Mouse (Mus musculus) C2C12 (cell line): ENCODE results near the gene Col27a1. TPM values are rescaled to one million over a fixed set of nuclear protein-coding genes. Genes with fewer than 3 reads are reported as not detected.

Experiments used
- H3K27me3 ChIP-seq: one replicate; pipeline ENCODE4 v1.6.1; 2011; ENCODE audit not compliant: control insufficient read depth, insufficient read depth, insufficient read length
- H3K36me3 ChIP-seq: one replicate; pipeline ENCODE4 v1.6.1; 2011; ENCODE audit not compliant: control insufficient read depth, insufficient read depth
- H3K4me3 ChIP-seq: one replicate; pipeline ENCODE4 v1.5.1; 2011; ENCODE audit warnings: mild to moderate bottlenecking, control low read depth; ENCODE audit not compliant: poor library complexity, insufficient read depth, severe bottlenecking
- H3K79me2 ChIP-seq: one replicate; pipeline ENCODE4 v1.6.1; 2011; ENCODE audit not compliant: control insufficient read depth, insufficient read depth
- H3K79me3 ChIP-seq: one replicate; pipeline ENCODE4 v1.6.1; 2011; ENCODE audit warnings: low read depth, control low read depth
- H3ac ChIP-seq: one replicate; pipeline ENCODE3; 2011; ENCODE audit warnings: low read depth; ENCODE audit not compliant: control insufficient read depth, insufficient read length
- CEBPB ChIP-seq: IDR thresholded peaks from one replicate; pipeline ENCODE4 v1.6.1; 2011; ENCODE audit warnings: low read depth, mild to moderate bottlenecking, control low read depth, moderate library complexity
- CTCF ChIP-seq: IDR thresholded peaks from one replicate; pipeline ENCODE4 v1.5.1; 2011; ENCODE audit not compliant: control insufficient read depth, insufficient read depth, insufficient read length
- FOSL1 ChIP-seq: IDR thresholded peaks from one replicate; pipeline ENCODE4 v1.8.0; 2011; ENCODE audit warnings: mild to moderate bottlenecking, low read length; ENCODE audit not compliant: poor library complexity, insufficient read depth, severe bottlenecking
- MAX ChIP-seq: IDR thresholded peaks from one replicate; pipeline ENCODE4 v1.6.1; 2011; ENCODE audit warnings: mild to moderate bottlenecking, control low read depth
- MYOD1 ChIP-seq: IDR thresholded peaks from one replicate; pipeline ENCODE4 v1.6.1; 2011; ENCODE audit warnings: low read depth; ENCODE audit not compliant: control insufficient read depth, insufficient read length
- MYOG ChIP-seq: IDR thresholded peaks from one replicate; pipeline ENCODE4 v1.6.1; 2011; ENCODE audit not compliant: control insufficient read depth, insufficient read length; ENCODE audit errors: extremely low read depth
- USF1 ChIP-seq: IDR thresholded peaks from one replicate; pipeline ENCODE4 v1.6.1; 2011; ENCODE audit warnings: low read depth, mild to moderate bottlenecking, control low read depth, moderate library complexity
- long read RNA-seq, 2 experiments: library from polyadenylated mRNA; unstranded; transcript quantifications; one replicate each; pipeline ENCODE4 v2.0.0; 2019 to 2020
- polyA plus RNA-seq: library from polyadenylated mRNA; unstranded; fragments of >200 nt; fragmentation: generic; extraction: Trizol; gene quantifications from one replicate; pipeline ENCODE4 v1.2.1, GENCODE M21; 2012; ENCODE audit warnings: missing spikeins

The Col27a1 gene
- 0.08 TPM for polyA plus RNA-seq
- long read RNA-seq, experiment 1, result 0 reads
- long read RNA-seq, experiment 2, result 0 reads

DNA sequence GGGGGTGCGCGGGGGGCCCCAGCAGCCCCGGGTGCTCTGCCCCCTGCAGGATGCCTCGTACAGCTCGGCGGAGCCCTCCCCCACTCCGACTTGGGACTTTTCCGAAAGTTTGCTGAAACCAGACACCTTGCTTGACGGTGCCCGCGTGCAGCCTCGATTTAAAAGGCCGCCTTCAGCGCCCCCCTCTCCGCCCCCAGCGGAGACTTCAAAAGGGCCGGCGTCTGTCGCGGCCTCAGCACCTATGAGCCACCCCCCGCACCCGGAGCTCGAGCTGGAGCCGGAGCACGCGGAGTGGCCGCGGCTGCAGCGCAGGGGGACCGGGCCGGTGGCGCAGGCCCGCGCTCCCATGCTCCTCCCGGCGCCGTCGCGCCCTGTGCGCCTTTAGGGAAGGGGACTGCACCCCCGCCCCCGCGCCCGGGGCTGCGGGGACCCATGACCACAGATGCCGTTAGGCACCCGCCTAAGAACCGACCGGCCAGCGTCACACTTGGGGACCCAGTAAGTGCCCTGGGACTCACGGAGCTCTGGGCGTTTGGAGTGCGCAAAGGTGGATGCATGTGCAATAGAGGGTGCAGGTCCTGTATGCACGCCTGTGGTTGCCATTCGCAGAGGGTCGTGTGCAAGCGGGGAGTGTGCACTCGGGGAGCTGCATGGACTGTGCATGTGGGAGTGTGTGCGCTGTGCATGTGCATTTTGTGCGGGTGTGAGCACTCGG is at the start of gene Col27a1:
Gene Col27a1, plus strand, starts transcription at position 98 of the 715 bp plus-strand sequence.
- Histone ChIP-seq H3K79me2 (no peaks in the 10 kb centered on the region), H3K79me3 (no peaks in the 10 kb centered on the region), H3K4me3 (no peak within 1 kb of the TSS), H3K36me3 (no peaks in the 10 kb centered on the region), H3ac (no peak within 1 kb of the TSS), H3K27me3 (peaks cover 52% of the 10 kb centered on the region)
- no peak for TF ChIP-seq MAX
- no peak for TF ChIP-seq CEBPB
- no peak for TF ChIP-seq MYOG
- no peak for TF ChIP-seq MYOD1
- no peak for TF ChIP-seq USF1
- no peak for TF ChIP-seq FOSL1
- TF ChIP-seq CTCF, result no peak

DNA sequence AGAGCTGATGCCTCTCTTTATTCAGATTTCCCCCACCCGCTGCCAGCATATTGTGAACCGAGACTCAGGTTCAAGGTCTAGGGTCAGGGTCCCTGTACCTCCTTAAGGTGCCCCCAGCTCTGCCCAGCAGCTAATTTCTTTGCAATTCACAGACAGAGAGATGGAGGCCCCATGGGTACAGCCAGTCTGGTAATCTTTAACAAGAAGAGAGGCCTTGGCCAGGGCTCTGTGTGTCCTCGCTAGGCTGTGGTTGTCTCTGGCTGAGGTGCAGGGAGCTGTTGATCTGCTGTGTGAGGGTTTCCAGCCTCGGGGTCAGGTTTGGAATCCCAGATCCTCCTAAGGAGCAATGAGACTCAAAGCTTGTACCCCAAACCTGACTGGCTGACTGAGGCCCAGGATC is 48.2 kb upstream of the Col27a1 start:
- Histone ChIP-seq H3K36me3 (no peaks in the 10 kb centered on the region), H3K4me3 (no peak overlapping the region), H3ac (no peak overlapping the region), H3K79me2 (no peaks in the 10 kb centered on the region), H3K27me3 (peaks cover 15% of the 10 kb centered on the region), H3K79me3 (no peaks in the 10 kb centered on the region)
- TF ChIP-seq MYOG (no peak), FOSL1 (no peak), CEBPB (no peak), USF1 (no peak), CTCF (no peak), MYOD1 (no peak), MAX (no peak)

DNA sequence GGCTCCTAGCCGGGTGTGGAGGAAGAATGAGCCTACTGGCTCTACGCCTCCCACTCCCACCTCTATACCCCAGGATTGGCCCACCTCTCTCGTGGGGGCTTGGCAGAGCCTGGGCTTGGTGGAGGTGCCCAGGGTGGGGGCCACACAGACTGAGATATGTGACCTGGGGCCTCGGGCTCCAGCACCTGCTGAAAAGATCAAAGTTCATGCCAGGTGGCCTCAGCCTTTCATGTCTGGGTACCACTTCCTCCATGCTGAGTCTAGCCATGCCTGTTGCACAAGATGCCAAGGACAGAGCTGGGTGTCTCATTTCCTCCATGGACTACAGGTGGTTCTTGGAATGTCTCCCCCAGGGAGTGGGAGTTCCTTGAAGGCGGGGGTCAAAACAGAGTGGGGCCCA is 47.5 kb upstream of the Col27a1 start:
- H3ac ChIP-seq, result no peak overlapping the region
- no peak for TF ChIP-seq MAX
- no peak for TF ChIP-seq MYOD1
- peaks cover 21% of the 10 kb centered on the region for H3K27me3 ChIP-seq
- H3K4me3 ChIP-seq, result no peak overlapping the region
- no peaks in the 10 kb centered on the region for H3K36me3 ChIP-seq
- no peaks in the 10 kb centered on the region for H3K79me3 ChIP-seq
- H3K79me2 ChIP-seq, result no peaks in the 10 kb centered on the region

DNA sequence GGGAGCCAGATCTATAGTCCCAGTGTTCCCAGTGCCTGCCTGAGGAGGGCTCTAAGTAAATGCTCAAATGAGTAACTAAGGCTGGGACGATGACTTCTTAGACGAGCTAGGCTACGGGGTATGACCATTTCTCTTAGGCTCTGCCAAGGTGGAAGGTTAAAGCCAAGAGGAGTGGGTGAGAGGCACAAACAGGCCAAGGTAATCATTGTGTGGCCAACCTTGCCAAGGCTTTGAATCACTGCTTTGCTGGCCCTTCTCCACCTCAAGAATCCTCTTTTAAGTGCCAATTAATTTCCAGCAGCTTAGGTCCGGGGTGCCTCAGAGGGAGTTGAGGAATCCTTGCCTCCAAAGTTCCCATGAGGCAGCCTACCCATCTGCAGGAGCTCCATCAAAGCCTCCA is 43.7 kb upstream of the Col27a1 start:
- Histone ChIP-seq H3ac (no peak overlapping the region), H3K36me3 (no peaks in the 10 kb centered on the region), H3K27me3 (peaks cover 27% of the 10 kb centered on the region), H3K79me3 (no peaks in the 10 kb centered on the region), H3K79me2 (no peaks in the 10 kb centered on the region), H3K4me3 (no peak overlapping the region)
- TF ChIP-seq CEBPB, result no peak
- TF ChIP-seq MYOD1, result no peak
- TF ChIP-seq CTCF, result no peak
- no peak for TF ChIP-seq MAX
- no peak for TF ChIP-seq MYOG

DNA sequence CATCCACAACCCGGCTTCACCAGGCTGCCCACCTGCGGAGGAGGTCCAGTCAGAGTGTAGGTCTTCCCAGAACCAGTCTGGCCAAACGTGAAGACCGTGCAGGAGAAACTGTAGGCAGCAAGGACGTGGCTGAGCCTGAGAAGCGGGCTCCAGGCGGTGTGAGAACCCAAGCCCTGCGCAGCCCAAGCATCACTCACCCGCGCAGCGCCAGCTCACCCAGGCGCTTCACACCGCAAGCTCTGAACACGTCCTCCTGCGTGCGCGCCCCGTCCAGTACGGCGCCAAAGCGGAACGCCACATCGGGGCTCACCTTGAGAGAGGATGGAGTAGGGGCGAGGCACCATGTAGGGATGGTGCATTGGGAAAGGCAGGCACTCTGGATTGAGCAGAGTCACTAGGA is 42.7 kb upstream of the Col27a1 start:
- Histone ChIP-seq H3K4me3 (no peak overlapping the region), H3K79me2 (no peaks in the 10 kb centered on the region)
- TF ChIP-seq USF1, result no peak
- no peak for TF ChIP-seq FOSL1
- TF ChIP-seq MYOD1, result no peak
- TF ChIP-seq CTCF, result no peak
- TF ChIP-seq MYOG, result no peak
- no peak for TF ChIP-seq MAX
- no peak for TF ChIP-seq CEBPB

DNA sequence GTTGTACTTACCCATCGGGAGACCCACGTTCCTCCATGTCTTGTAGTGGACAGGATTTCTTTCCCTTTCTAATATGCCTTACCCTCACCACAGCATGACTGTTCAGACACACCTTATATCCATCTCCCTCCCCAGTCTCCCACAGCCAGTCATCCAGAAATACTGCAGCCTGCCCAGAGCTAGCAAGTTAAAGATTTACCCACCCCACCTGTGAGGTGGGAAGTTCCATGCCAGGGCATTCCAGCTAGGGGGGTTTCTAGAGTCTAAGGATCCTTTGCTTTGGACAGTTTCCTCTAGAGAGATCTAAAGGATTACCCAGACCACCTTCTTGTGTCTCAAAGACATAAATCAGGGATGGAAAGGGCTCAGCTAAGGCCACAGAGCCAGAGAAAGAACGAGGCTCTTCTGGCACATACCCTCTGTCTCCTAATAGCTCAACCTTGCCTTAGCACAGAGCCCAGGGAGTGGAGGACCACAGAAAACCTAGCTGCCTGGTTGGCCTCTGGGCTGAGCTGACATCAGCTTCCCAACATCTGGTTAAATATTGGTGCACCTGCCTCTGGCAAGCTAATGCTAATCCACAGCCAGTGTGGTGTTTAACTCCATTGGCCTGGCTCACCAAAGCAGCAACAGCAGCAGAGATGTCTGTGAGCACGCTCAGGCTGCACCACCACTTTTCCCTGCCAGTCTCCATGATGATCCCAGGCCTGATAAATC is 41.7 kb upstream of the Col27a1 start, which contains the start of gene Kif12:
Gene Kif12, minus strand, starts transcription at position 163 of the 717 bp plus-strand sequence.
- TF ChIP-seq MAX (no peak), USF1 (no peak), MYOG (no peak)
- Histone ChIP-seq H3ac (no peak within 1 kb of the TSS), H3K27me3 (peaks cover 14% of the 10 kb centered on the region), H3K79me2 (no peaks in the 10 kb centered on the region), H3K79me3 (no peaks in the 10 kb centered on the region), H3K4me3 (no peak within 1 kb of the TSS), H3K36me3 (no peaks in the 10 kb centered on the region)

More for the DNA sequence above, 42.7 kb upstream of the Col27a1 start:
- no peaks in the 10 kb centered on the region for H3K36me3 ChIP-seq
- no peaks in the 10 kb centered on the region for H3K79me3 ChIP-seq
- peaks cover 24% of the 10 kb centered on the region for H3K27me3 ChIP-seq
- H3ac ChIP-seq, result no peak overlapping the region
